Mouse (Mus musculus): ENCODE measurements around the gene Tspan17. TPM values are rescaled to one million over a fixed set of nuclear protein-coding genes. Genes with fewer than 3 reads are reported as not detected.

Tspan17 gene
- polyA plus RNA-seq, 1 experiment from 2014 or later, result 13.0 TPM

DNA sequence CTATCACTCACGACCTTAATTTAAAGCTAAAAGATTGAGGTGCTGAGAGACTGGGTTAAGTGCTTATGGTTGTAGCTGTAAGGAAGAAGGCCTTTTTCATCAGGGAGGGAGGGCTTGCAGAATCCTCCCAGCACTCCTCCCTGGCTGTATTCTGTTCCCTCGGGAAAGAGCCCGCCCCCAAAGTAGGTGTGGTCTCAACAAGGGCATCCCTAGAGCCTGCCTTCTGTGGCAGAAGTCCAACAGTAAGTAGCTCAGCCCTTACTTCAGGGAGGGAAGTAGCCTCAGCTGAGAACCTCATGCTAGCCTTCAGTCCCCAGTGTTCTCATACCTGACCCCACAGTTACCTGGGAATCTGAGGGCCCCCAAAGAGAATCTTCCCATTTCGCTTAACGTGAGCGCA lies 39.3 kb downstream of the Tspan17 start:
- Histone ChIP-seq H3K36me3 (ENCODE audit: control insufficient read depth, insufficient read depth, low read length) (no peaks in the 10 kb centered on the region), H3K4me3 (ENCODE audit: low read depth, low read length) (no peak overlapping the region), H3K27me3 (replicated peaks; ENCODE audit: control insufficient read depth, insufficient read depth, low read length) (no peaks in the 10 kb centered on the region), H3K9ac (ENCODE audit: low read depth, low read length) (no peak overlapping the region), H3K4me1 (ENCODE audit: control insufficient read depth, insufficient read depth, low read length) (peaks cover 8% of the 10 kb centered on the region; the same call in 1 of the 2 replicates), H3K27ac (replicated peaks; ENCODE audit: low read depth, low read length) (no peak overlapping the region), H3K4me2 (ENCODE audit: low read depth, low read length) (no peak overlapping the region), H3K9me3 (ENCODE audit: control insufficient read depth, low read length) (no peaks in the 10 kb centered on the region)
- ATAC-seq (ENCODE audit: low read depth) (no peak), DNase-seq (ENCODE audit: low spot score) (peak; percentile 38)
- WGBS, result 54% methylated on average over 6 of the region's 6 CpGs

DNA sequence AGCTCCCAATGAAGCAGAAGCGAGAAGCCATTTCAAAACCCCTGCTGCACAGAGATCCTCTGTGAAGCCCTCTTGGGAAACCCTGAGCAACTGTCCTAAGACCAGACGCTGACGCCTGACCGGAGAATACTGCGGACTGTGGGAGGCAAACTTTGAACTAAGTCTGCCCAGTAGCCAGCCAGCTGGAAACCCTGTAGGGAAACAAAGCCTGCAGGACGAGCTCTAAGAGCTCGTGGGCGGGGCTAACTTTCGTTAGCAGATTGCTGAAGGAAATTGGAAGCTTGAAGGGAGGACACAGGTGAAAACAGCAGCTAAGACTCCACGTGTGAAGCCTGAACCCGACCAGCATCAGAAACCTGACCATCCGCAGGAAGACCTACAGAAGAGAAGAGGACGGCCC lies 40.3 kb downstream of the Tspan17 start:
- H3K4me1 ChIP-seq (ENCODE audit: control insufficient read depth, insufficient read depth, low read length), result peaks cover 6% of the 10 kb centered on the region; the same call in 1 of the 2 replicates
- H3K9me3 ChIP-seq (ENCODE audit: control insufficient read depth, low read length), result no peaks in the 10 kb centered on the region
- no peak overlapping the region for H3K9ac ChIP-seq (ENCODE audit: low read depth, low read length)
- H3K27ac ChIP-seq (replicated peaks; ENCODE audit: low read depth, low read length), result no peak overlapping the region
- no peaks in the 10 kb centered on the region for H3K36me3 ChIP-seq (ENCODE audit: control insufficient read depth, insufficient read depth, low read length)
- H3K27me3 ChIP-seq (replicated peaks; ENCODE audit: control insufficient read depth, insufficient read depth, low read length), result no peaks in the 10 kb centered on the region
- ATAC-seq (ENCODE audit: low read depth) (no peak), DNase-seq (ENCODE audit: low spot score) (peak; percentile 36)
- no peak overlapping the region for H3K4me2 ChIP-seq (ENCODE audit: low read depth, low read length)
- WGBS, result 2% methylated on average over 13 of the region's 13 CpGs
- no peak overlapping the region for H3K4me3 ChIP-seq (ENCODE audit: low read depth, low read length)

DNA sequence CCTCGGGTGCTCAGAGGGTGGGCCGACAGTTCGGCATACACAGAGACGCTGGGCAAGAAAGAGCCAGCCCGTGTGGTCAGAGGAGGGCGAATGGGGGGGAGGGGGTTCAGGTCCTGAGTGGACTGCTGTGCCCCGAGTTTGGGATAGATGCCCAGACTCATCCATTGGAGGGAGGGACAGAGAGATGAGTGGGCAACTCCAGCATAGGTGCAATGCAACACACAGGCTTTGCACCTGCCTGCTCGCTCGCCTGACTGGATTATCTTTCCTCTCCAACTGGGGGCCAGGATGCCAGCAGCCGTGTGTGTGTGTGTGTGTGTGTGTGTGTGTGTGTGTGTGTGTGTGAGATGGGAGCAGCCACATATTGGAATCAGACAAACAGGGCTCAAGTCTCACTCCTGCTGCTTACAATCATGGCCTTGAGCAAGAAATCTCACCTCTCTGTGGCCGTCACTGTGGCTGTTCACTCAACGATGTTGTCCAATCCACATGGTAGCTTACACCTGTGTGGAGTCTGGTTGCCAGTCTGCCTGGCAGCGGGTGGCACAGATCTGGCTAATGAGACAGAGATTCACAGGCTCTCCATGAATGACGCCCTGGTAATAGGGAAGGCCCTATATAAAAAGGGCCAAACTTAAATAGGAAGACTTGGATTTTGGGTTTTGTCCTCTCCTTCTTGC lies 47.3 kb downstream of the Tspan17 start:
- ATAC-seq (ENCODE audit: low read depth), result no peak

DNA sequence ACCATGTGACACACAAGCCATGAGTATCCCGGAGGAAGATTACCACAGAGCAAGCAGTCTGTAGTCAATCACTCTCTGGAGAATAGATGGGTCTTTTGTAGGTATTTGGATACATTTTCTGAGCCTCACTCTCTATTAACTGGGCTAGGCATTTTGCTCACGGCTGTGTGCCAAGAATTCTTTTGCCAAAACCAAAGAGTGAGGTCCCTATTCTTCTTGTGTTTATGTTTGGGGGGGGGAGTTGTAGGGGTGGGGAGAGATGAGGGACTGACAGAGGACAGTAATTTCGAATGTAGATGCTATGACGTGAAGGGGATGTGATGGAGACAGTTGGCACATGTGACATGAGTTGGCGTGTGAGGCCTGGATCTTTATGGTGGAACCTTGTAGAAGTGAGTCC lies 47.9 kb downstream of the Tspan17 start:
- Histone ChIP-seq H3K4me2 (ENCODE audit: low read depth, low read length) (no peak overlapping the region), H3K4me1 (ENCODE audit: control insufficient read depth, insufficient read depth, low read length) (peaks cover 10% of the 10 kb centered on the region; the same call in 1 of the 2 replicates), H3K36me3 (ENCODE audit: control insufficient read depth, insufficient read depth, low read length) (no peaks in the 10 kb centered on the region), H3K27ac (replicated peaks; ENCODE audit: low read depth, low read length) (no peak overlapping the region), H3K9ac (ENCODE audit: low read depth, low read length) (no peak overlapping the region), H3K27me3 (replicated peaks; ENCODE audit: control insufficient read depth, insufficient read depth, low read length) (no peaks in the 10 kb centered on the region), H3K4me3 (ENCODE audit: low read depth, low read length) (no peak overlapping the region), H3K9me3 (ENCODE audit: control insufficient read depth, low read length) (no peaks in the 10 kb centered on the region)
- 62% methylated on average over 5 of the region's 5 CpGs for WGBS
- ATAC-seq (ENCODE audit: low read depth) (no peak), DNase-seq (ENCODE audit: low spot score) (no peak)

More for the DNA sequence above, 47.3 kb downstream of the Tspan17 start:
- no peak overlapping the region for H3K27ac ChIP-seq (replicated peaks; ENCODE audit: low read depth, low read length)
- H3K36me3 ChIP-seq (ENCODE audit: control insufficient read depth, insufficient read depth, low read length), result no peaks in the 10 kb centered on the region
- WGBS, result 77% methylated on average over 13 of the region's 14 CpGs
- H3K4me2 ChIP-seq (ENCODE audit: low read depth, low read length), result no peak overlapping the region
- peaks cover 10% of the 10 kb centered on the region; the same call in 1 of the 2 replicates for H3K4me1 ChIP-seq (ENCODE audit: control insufficient read depth, insufficient read depth, low read length)
- no peaks in the 10 kb centered on the region for H3K9me3 ChIP-seq (ENCODE audit: control insufficient read depth, low read length)
- DNase-seq (ENCODE audit: low spot score), result no peak
- H3K27me3 ChIP-seq (replicated peaks; ENCODE audit: control insufficient read depth, insufficient read depth, low read length), result no peaks in the 10 kb centered on the region
- no peak overlapping the region for H3K4me3 ChIP-seq (ENCODE audit: low read depth, low read length)
- H3K9ac ChIP-seq (ENCODE audit: low read depth, low read length), result no peak overlapping the region

DNA sequence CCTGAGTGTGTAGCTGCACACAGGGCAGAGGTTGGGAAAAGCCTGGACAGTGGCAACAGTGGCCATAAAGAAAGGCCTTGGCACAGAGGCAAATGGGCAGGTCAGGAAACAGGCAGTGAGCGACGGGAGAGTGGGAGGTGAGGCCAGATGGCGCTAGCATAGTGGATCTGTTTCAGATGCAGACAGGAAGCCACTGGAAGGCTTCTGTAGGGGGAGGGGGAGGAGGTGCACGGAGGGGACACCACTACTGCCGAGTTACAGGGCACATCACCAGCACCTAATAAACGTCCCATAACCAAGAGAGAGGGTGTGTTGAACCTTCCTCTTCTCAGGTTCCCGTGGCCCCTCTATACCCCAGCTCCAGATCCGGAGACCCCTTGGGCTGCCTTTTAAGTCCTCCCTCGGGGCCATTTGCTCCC lies 48.3 kb downstream of the Tspan17 start:
- H3K27me3 ChIP-seq (replicated peaks; ENCODE audit: control insufficient read depth, insufficient read depth, low read length), result no peaks in the 10 kb centered on the region
- DNase-seq (ENCODE audit: low spot score) (peak; percentile 23), ATAC-seq (ENCODE audit: low read depth) (no peak)
- 6% methylated on average over 9 of the region's 9 CpGs for WGBS
- H3K9ac ChIP-seq (ENCODE audit: low read depth, low read length), result no peak overlapping the region
- H3K27ac ChIP-seq (replicated peaks; ENCODE audit: low read depth, low read length), result no peak overlapping the region
- no peak overlapping the region for H3K4me3 ChIP-seq (ENCODE audit: low read depth, low read length)
- H3K9me3 ChIP-seq (ENCODE audit: control insufficient read depth, low read length), result no peaks in the 10 kb centered on the region
- peaks cover 10% of the 10 kb centered on the region; the same call in 1 of the 2 replicates for H3K4me1 ChIP-seq (ENCODE audit: control insufficient read depth, insufficient read depth, low read length)
- H3K4me2 ChIP-seq (ENCODE audit: low read depth, low read length), result peak overlapping the region; percentile 21; the same call in 1 of the 2 replicates
- no peaks in the 10 kb centered on the region for H3K36me3 ChIP-seq (ENCODE audit: control insufficient read depth, insufficient read depth, low read length)

DNA sequence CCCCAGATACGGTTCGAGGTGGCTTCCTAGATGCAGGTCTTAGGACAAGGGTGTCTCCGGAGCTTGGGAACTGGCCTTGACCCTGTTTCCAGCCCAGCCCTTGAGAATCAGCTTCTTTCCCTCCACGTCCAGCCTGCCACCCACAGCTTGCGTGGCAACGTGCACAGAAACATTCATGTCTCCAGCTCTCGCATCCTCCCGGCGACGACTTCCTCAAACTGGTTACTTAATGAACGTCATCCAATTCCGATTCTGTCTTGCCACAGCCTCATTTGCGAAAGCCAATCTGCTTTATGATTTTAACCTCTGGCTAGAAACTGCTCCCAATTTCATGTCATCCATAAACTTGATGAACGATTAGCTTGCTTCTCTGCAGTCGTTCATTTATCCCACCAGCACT lies 49.4 kb downstream of the Tspan17 start:
- ATAC-seq (ENCODE audit: low read depth) (no peak), DNase-seq (ENCODE audit: low spot score) (no peak)
- no peaks in the 10 kb centered on the region for H3K36me3 ChIP-seq (ENCODE audit: control insufficient read depth, insufficient read depth, low read length)
- H3K9me3 ChIP-seq (ENCODE audit: control insufficient read depth, low read length), result no peaks in the 10 kb centered on the region
- peaks cover 10% of the 10 kb centered on the region; the same call in 1 of the 2 replicates for H3K4me1 ChIP-seq (ENCODE audit: control insufficient read depth, insufficient read depth, low read length)
- WGBS, result 70% methylated on average over 15 of the region's 15 CpGs
- no peak overlapping the region for H3K9ac ChIP-seq (ENCODE audit: low read depth, low read length)
- H3K4me2 ChIP-seq (ENCODE audit: low read depth, low read length), result no peak overlapping the region
- no peaks in the 10 kb centered on the region for H3K27me3 ChIP-seq (replicated peaks; ENCODE audit: control insufficient read depth, insufficient read depth, low read length)
- no peak overlapping the region for H3K27ac ChIP-seq (replicated peaks; ENCODE audit: low read depth, low read length)
- no peak overlapping the region for H3K4me3 ChIP-seq (ENCODE audit: low read depth, low read length)

DNA sequence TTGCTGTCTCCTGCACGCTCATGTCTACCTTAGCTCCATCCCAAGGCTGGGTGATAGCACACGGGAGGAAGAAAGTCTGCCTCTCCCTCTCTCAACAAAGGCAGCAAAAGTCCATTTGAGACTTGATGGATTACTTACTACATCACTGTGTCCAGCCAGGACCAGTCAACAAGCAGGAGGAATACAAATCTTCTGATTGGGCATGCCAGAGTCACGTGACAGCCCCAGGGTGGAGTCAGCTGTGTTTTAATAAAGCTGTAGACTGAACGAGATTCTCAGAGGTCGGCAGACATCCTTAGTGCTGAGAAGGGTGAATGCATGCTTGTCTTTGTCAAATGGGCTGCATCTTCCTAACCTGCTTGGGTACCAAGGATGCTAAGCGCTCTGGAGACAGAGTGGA lies 50.0 kb downstream of the Tspan17 start:
- Histone ChIP-seq H3K4me3 (ENCODE audit: low read depth, low read length) (no peak overlapping the region), H3K9me3 (ENCODE audit: control insufficient read depth, low read length) (no peaks in the 10 kb centered on the region), H3K27me3 (replicated peaks; ENCODE audit: control insufficient read depth, insufficient read depth, low read length) (no peaks in the 10 kb centered on the region), H3K4me2 (ENCODE audit: low read depth, low read length) (no peak overlapping the region), H3K9ac (ENCODE audit: low read depth, low read length) (no peak overlapping the region), H3K36me3 (ENCODE audit: control insufficient read depth, insufficient read depth, low read length) (no peaks in the 10 kb centered on the region), H3K4me1 (ENCODE audit: control insufficient read depth, insufficient read depth, low read length) (peaks cover 10% of the 10 kb centered on the region; the same call in 1 of the 2 replicates), H3K27ac (replicated peaks; ENCODE audit: low read depth, low read length) (no peak overlapping the region)
- DNase-seq (ENCODE audit: low spot score) (no peak), ATAC-seq (ENCODE audit: low read depth) (no peak)
- WGBS, result 61% methylated on average over 6 of the region's 6 CpGs

DNA sequence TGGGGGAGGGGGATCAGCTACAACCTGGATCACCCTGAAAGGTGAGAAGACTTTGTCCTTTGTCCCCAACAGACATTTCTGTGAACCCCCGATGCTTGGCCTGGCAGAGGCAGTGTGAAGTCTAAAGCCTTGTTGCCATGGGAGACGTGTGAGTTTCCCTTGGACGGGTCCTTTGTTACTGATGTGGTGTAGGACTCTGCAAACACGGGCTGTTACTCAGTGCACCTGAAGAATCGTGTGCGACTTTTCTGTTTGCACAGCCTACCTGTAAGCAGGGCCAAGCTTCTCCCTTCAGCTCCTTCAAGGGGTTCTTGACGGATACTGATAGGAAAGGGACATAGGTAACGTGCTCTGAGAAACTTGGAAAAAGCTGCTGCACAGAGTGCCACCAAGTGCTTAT lies 55.4 kb downstream of the Tspan17 start:
- no peak overlapping the region for H3K4me2 ChIP-seq (ENCODE audit: low read depth, low read length)

More for the DNA sequence above, 55.4 kb downstream of the Tspan17 start:
- no peak overlapping the region for H3K9ac ChIP-seq (ENCODE audit: low read depth, low read length)
- H3K4me3 ChIP-seq (ENCODE audit: low read depth, low read length), result no peak overlapping the region
- no peak overlapping the region for H3K27ac ChIP-seq (replicated peaks; ENCODE audit: low read depth, low read length)
- H3K9me3 ChIP-seq (ENCODE audit: control insufficient read depth, low read length), result no peaks in the 10 kb centered on the region
- 52% methylated on average over 8 of the region's 8 CpGs for WGBS
- no peak for ATAC-seq (ENCODE audit: low read depth)
- no peaks in the 10 kb centered on the region for H3K36me3 ChIP-seq (ENCODE audit: control insufficient read depth, insufficient read depth, low read length)
- H3K4me1 ChIP-seq (ENCODE audit: control insufficient read depth, insufficient read depth, low read length), result no peaks in the 10 kb centered on the region
- H3K27me3 ChIP-seq (replicated peaks; ENCODE audit: control insufficient read depth, insufficient read depth, low read length), result no peaks in the 10 kb centered on the region
- DNase-seq (ENCODE audit: low spot score), result no peak

All from embryonic facial prominence, embryonic 14.5 days (tissue).